Mouse (Mus musculus) E14TG2a.4 (cell line): ENCODE data around the gene Grk6.

Source experiments
- CTCF ChIP-seq: conservative IDR thresholded peaks from 2 replicates; pipeline ENCODE4 v1.5.1; 2014; ENCODE audit warnings: low read length
- POU5F1 ChIP-seq: IDR thresholded peaks from 2 replicates; pipeline ENCODE4 v1.6.1; 2014; ENCODE audit warnings: low read length, borderline replicate concordance

DNA sequence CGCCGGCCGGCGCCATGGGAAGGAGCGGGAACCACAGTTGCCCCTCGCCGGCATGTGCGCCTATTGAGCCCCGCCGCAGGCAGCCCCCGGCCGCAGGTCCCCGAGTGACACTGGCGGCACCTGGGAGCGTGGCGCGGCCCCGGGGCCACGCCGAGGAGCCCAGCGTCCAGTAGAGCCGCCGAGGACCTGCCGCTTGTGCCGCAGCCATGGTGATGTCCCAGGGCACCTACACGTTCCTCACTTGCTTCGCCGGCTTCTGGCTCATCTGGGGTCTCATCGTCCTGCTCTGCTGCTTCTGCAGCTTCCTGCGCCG, 26.9 kb downstream of the Grk6 start:
- TF ChIP-seq POU5F1 (no peak), CTCF (no peak)
